Mouse (Mus musculus) C2C12 (cell line): Measurements from ENCODE around the gene Alox5. TPM values are rescaled to one million over a fixed set of nuclear protein-coding genes. Genes with fewer than 3 reads are reported as not detected.
A peak's percentile ranks its signal among the peaks of the same experiment; 100 is the strongest.

Experiments
- H3K27me3 ChIP-seq: one replicate; pipeline ENCODE4 v1.6.1; 2011; ENCODE audit not compliant: control insufficient read depth, insufficient read depth, insufficient read length
- H3K36me3 ChIP-seq: one replicate; pipeline ENCODE4 v1.6.1; 2011; ENCODE audit not compliant: control insufficient read depth, insufficient read depth
- H3K4me3 ChIP-seq: one replicate; pipeline ENCODE4 v1.5.1; 2011; ENCODE audit warnings: mild to moderate bottlenecking, control low read depth; ENCODE audit not compliant: poor library complexity, insufficient read depth, severe bottlenecking
- H3K79me2 ChIP-seq: one replicate; pipeline ENCODE4 v1.6.1; 2011; ENCODE audit not compliant: control insufficient read depth, insufficient read depth
- H3K79me3 ChIP-seq: one replicate; pipeline ENCODE4 v1.6.1; 2011; ENCODE audit warnings: low read depth, control low read depth
- H3ac ChIP-seq: one replicate; pipeline ENCODE3; 2011; ENCODE audit warnings: low read depth; ENCODE audit not compliant: control insufficient read depth, insufficient read length
- CEBPB ChIP-seq: IDR thresholded peaks from one replicate; pipeline ENCODE4 v1.6.1; 2011; ENCODE audit warnings: low read depth, mild to moderate bottlenecking, control low read depth, moderate library complexity
- CTCF ChIP-seq: IDR thresholded peaks from one replicate; pipeline ENCODE4 v1.5.1; 2011; ENCODE audit not compliant: control insufficient read depth, insufficient read depth, insufficient read length
- FOSL1 ChIP-seq: IDR thresholded peaks from one replicate; pipeline ENCODE4 v1.8.0; 2011; ENCODE audit warnings: mild to moderate bottlenecking, low read length; ENCODE audit not compliant: poor library complexity, insufficient read depth, severe bottlenecking
- MAX ChIP-seq: IDR thresholded peaks from one replicate; pipeline ENCODE4 v1.6.1; 2011; ENCODE audit warnings: mild to moderate bottlenecking, control low read depth
- MYOD1 ChIP-seq: IDR thresholded peaks from one replicate; pipeline ENCODE4 v1.6.1; 2011; ENCODE audit warnings: low read depth; ENCODE audit not compliant: control insufficient read depth, insufficient read length
- MYOG ChIP-seq: IDR thresholded peaks from one replicate; pipeline ENCODE4 v1.6.1; 2011; ENCODE audit not compliant: control insufficient read depth, insufficient read length; ENCODE audit errors: extremely low read depth
- USF1 ChIP-seq: IDR thresholded peaks from one replicate; pipeline ENCODE4 v1.6.1; 2011; ENCODE audit warnings: low read depth, mild to moderate bottlenecking, control low read depth, moderate library complexity
- polyA plus RNA-seq: library from polyadenylated mRNA; unstranded; fragments of >200 nt; fragmentation: generic; extraction: Trizol; gene quantifications from one replicate; pipeline ENCODE4 v1.2.1, GENCODE M21; 2012; ENCODE audit warnings: missing spikeins

Alox5 gene
- polyA plus RNA-seq, 1 experiment: 7.1 TPM

GRCm38 (mm10) chr6:116455781-116456180 lies 5.2 kb downstream of the Alox5 start:
- Histone ChIP-seq H3K27me3 (no peaks in the 10 kb centered on the region), H3K4me3 (no peak overlapping the region), H3K36me3 (no peaks in the 10 kb centered on the region), H3ac (no peak overlapping the region), H3K79me3 (no peaks in the 10 kb centered on the region), H3K79me2 (no peaks in the 10 kb centered on the region)
- TF ChIP-seq MYOD1 (peak; percentile 94), CTCF (no peak)

- Histone ChIP-seq H3ac (no peak overlapping the region), H3K79me2 (no peaks in the 10 kb centered on the region), H3K4me3 (no peak overlapping the region), H3K27me3 (no peaks in the 10 kb centered on the region), H3K36me3 (no peaks in the 10 kb centered on the region), H3K79me3 (no peaks in the 10 kb centered on the region)
- TF ChIP-seq CEBPB (no peak), MYOD1 (no peak), USF1 (no peak), FOSL1 (no peak), MYOG (no peak), MAX (no peak), CTCF (no peak)
Observed at GRCm38 (mm10) chr6:116440849-116441248, 20.1 kb downstream of the Alox5 start.

- Histone ChIP-seq H3K79me3 (no peaks in the 10 kb centered on the region), H3K36me3 (no peaks in the 10 kb centered on the region), H3K27me3 (no peaks in the 10 kb centered on the region), H3K4me3 (no peak overlapping the region), H3K79me2 (no peaks in the 10 kb centered on the region), H3ac (no peak overlapping the region)
- TF ChIP-seq USF1 (no peak), MAX (no peak), MYOG (no peak), MYOD1 (peak; percentile 28), FOSL1 (no peak), CTCF (no peak), CEBPB (no peak)
Observed at GRCm38 (mm10) chr6:116440447-116440846, 20.5 kb downstream of the Alox5 start.

- Histone ChIP-seq H3K36me3 (no peaks in the 10 kb centered on the region), H3K79me3 (no peaks in the 10 kb centered on the region), H3K79me2 (no peaks in the 10 kb centered on the region), H3K27me3 (no peaks in the 10 kb centered on the region), H3K4me3 (no peak overlapping the region), H3ac (no peak overlapping the region)
- TF ChIP-seq FOSL1 (no peak), CTCF (no peak), MYOD1 (no peak), USF1 (no peak), MAX (no peak)
Observed at GRCm38 (mm10) chr6:116439531-116439930, 21.4 kb downstream of the Alox5 start.

- no peaks in the 10 kb centered on the region for H3K79me3 ChIP-seq
- no peaks in the 10 kb centered on the region for H3K79me2 ChIP-seq
- no peaks in the 10 kb centered on the region for H3K27me3 ChIP-seq
- TF ChIP-seq USF1 (no peak), MYOD1 (peak; percentile 92)
- H3ac ChIP-seq: no peak overlapping the region
- H3K4me3 ChIP-seq: no peak overlapping the region
- no peaks in the 10 kb centered on the region for H3K36me3 ChIP-seq
Observed at GRCm38 (mm10) chr6:116438864-116439263, 22.1 kb downstream of the Alox5 start.

- Histone ChIP-seq H3K36me3 (no peaks in the 10 kb centered on the region), H3ac (no peak overlapping the region), H3K79me2 (no peaks in the 10 kb centered on the region), H3K79me3 (no peaks in the 10 kb centered on the region), H3K27me3 (no peaks in the 10 kb centered on the region), H3K4me3 (no peak overlapping the region)
- TF ChIP-seq MYOD1 (no peak), CTCF (peak; percentile 14)
Observed at GRCm38 (mm10) chr6:116428282-116428681, 32.7 kb downstream of the Alox5 start.
